Mouse (Mus musculus): ENCODE results near the gene Atp6v0a4. TPM values are rescaled to one million over a fixed set of nuclear protein-coding genes. Genes with fewer than 3 reads are reported as not detected.

The Atp6v0a4 gene
- polyA plus RNA-seq, 1 experiment from 2014 or later, result 7.3 TPM

- no peak overlapping the region for H3K4me3 ChIP-seq (replicated peaks)
- no peaks in the 10 kb centered on the region for H3K9me3 ChIP-seq
- 52% methylated on average over 6 of the region's 6 CpGs for WGBS
- no peaks in the 10 kb centered on the region for H3K36me3 ChIP-seq
- no peaks in the 10 kb centered on the region for H3K4me1 ChIP-seq
- H3K27ac ChIP-seq, result no peak overlapping the region
- H3K4me2 ChIP-seq, result no peak overlapping the region
- no peak for ATAC-seq (ENCODE audit: insufficient read depth, low FRiP score, low read depth)
- H3K27me3 ChIP-seq (replicated peaks), result no peaks in the 10 kb centered on the region
- H3K9ac ChIP-seq, result no peak overlapping the region
These were observed 20.6 kb downstream of the Atp6v0a4 start for GRCm38 (mm10) chr6:38103775-38104174.

- Histone ChIP-seq H3K27ac (no peak overlapping the region), H3K4me2 (no peak overlapping the region), H3K27me3 (replicated peaks) (no peaks in the 10 kb centered on the region), H3K9ac (no peak overlapping the region), H3K36me3 (no peaks in the 10 kb centered on the region), H3K4me3 (replicated peaks) (no peak overlapping the region), H3K4me1 (no peaks in the 10 kb centered on the region), H3K9me3 (no peaks in the 10 kb centered on the region)
- 80% methylated on average over 7 of the region's 7 CpGs for WGBS
- no peak for ATAC-seq (ENCODE audit: insufficient read depth, low FRiP score, low read depth)
These were observed 22.1 kb downstream of the Atp6v0a4 start for GRCm38 (mm10) chr6:38102216-38102795.

- Histone ChIP-seq H3K9ac (no peak overlapping the region), H3K9me3 (no peaks in the 10 kb centered on the region), H3K36me3 (no peaks in the 10 kb centered on the region; the same call in 1 of the 2 replicates), H3K27me3 (replicated peaks) (no peaks in the 10 kb centered on the region), H3K4me2 (0 out of 2 replicates have a peak overlapping the region, but pooled peaks have one; percentile 5), H3K4me3 (replicated peaks) (no peak overlapping the region; the same call in 1 of the 2 replicates), H3K4me1 (no peaks in the 10 kb centered on the region), H3K27ac (peak overlapping the region; percentile 86)
- 45% methylated on average over 5 of the region's 5 CpGs for WGBS
- peak; percentile 95 for ATAC-seq (ENCODE audit: insufficient read depth, low FRiP score, low read depth)
These were observed 27.4 kb downstream of the Atp6v0a4 start for GRCm38 (mm10) chr6:38096961-38097370.

- Histone ChIP-seq H3K4me2 (no peak overlapping the region), H3K36me3 (no peaks in the 10 kb centered on the region; the same call in 1 of the 2 replicates), H3K9ac (no peak overlapping the region), H3K4me3 (replicated peaks) (no peak overlapping the region), H3K4me1 (no peaks in the 10 kb centered on the region), H3K27ac (no peak overlapping the region), H3K9me3 (no peaks in the 10 kb centered on the region), H3K27me3 (replicated peaks) (no peaks in the 10 kb centered on the region)
- no peak for ATAC-seq (ENCODE audit: insufficient read depth, low FRiP score, low read depth)
- 81% methylated on average over 10 of the region's 10 CpGs for WGBS
These were observed 29.7 kb downstream of the Atp6v0a4 start for GRCm38 (mm10) chr6:38094701-38095100.

GRCm38 (mm10) chr6:38092539-38092938 lies 31.8 kb downstream of the Atp6v0a4 start:
- ATAC-seq (ENCODE audit: insufficient read depth, low FRiP score, low read depth), result no peak
- H3K4me1 ChIP-seq, result no peaks in the 10 kb centered on the region
- no peak overlapping the region for H3K4me2 ChIP-seq
- H3K9ac ChIP-seq, result no peak overlapping the region
- H3K27me3 ChIP-seq (replicated peaks), result no peaks in the 10 kb centered on the region
- 88% methylated on average over 8 of the region's 8 CpGs for WGBS
- no peaks in the 10 kb centered on the region; the same call in 1 of the 2 replicates for H3K36me3 ChIP-seq
- H3K4me3 ChIP-seq (replicated peaks), result no peak overlapping the region
- H3K27ac ChIP-seq, result no peak overlapping the region
- no peaks in the 10 kb centered on the region for H3K9me3 ChIP-seq

- H3K27me3 ChIP-seq (replicated peaks), result no peaks in the 10 kb centered on the region
- H3K36me3 ChIP-seq, result no peaks in the 10 kb centered on the region; the same call in 1 of the 2 replicates
- no peak overlapping the region for H3K27ac ChIP-seq
- H3K4me1 ChIP-seq, result no peaks in the 10 kb centered on the region
- no peaks in the 10 kb centered on the region for H3K9me3 ChIP-seq
- H3K4me3 ChIP-seq (replicated peaks), result no peak overlapping the region
- peak; percentile 31; the same call in 1 of the 2 replicates for ATAC-seq (ENCODE audit: insufficient read depth, low FRiP score, low read depth)
- H3K4me2 ChIP-seq, result no peak overlapping the region
- 68% methylated on average over 9 of the region's 9 CpGs for WGBS
- H3K9ac ChIP-seq, result no peak overlapping the region
These were observed 37.0 kb downstream of the Atp6v0a4 start for GRCm38 (mm10) chr6:38087242-38088026.

- ATAC-seq (ENCODE audit: insufficient read depth, low FRiP score, low read depth), result no peak
- Histone ChIP-seq H3K4me3 (replicated peaks) (no peak overlapping the region), H3K27ac (no peak overlapping the region), H3K9me3 (no peaks in the 10 kb centered on the region), H3K4me2 (no peak overlapping the region), H3K27me3 (replicated peaks) (no peaks in the 10 kb centered on the region), H3K4me1 (peaks cover 8% of the 10 kb centered on the region; the same call in 1 of the 2 replicates), H3K36me3 (no peaks in the 10 kb centered on the region), H3K9ac (no peak overlapping the region)
- WGBS, result 33% methylated on average over 4 of the region's 4 CpGs
These were observed 41.2 kb downstream of the Atp6v0a4 start for GRCm38 (mm10) chr6:38083204-38083603.

GRCm38 (mm10) chr6:38081727-38082341 lies 42.6 kb downstream of the Atp6v0a4 start:
- no peak for ATAC-seq (ENCODE audit: insufficient read depth, low FRiP score, low read depth)
- H3K4me3 ChIP-seq (replicated peaks), result no peak overlapping the region
- H3K27me3 ChIP-seq (replicated peaks), result no peaks in the 10 kb centered on the region
- peaks cover 8% of the 10 kb centered on the region; the same call in 1 of the 2 replicates for H3K4me1 ChIP-seq
- WGBS, result 43% methylated on average over 11 of the region's 11 CpGs
- no peak overlapping the region for H3K9ac ChIP-seq
- H3K27ac ChIP-seq, result 0 out of 2 replicates have a peak overlapping the region, but pooled peaks have one; percentile 21
- H3K36me3 ChIP-seq, result no peaks in the 10 kb centered on the region
- H3K4me2 ChIP-seq, result no peak overlapping the region
- H3K9me3 ChIP-seq, result no peaks in the 10 kb centered on the region

- Histone ChIP-seq H3K9ac (no peak overlapping the region), H3K4me3 (replicated peaks) (no peak overlapping the region), H3K27me3 (replicated peaks) (no peaks in the 10 kb centered on the region), H3K36me3 (no peaks in the 10 kb centered on the region), H3K4me1 (peaks cover 8% of the 10 kb centered on the region; the same call in 1 of the 2 replicates), H3K4me2 (no peak overlapping the region), H3K9me3 (no peaks in the 10 kb centered on the region), H3K27ac (no peak overlapping the region)
- 54% methylated on average over 4 of the region's 4 CpGs for WGBS
- ATAC-seq (ENCODE audit: insufficient read depth, low FRiP score, low read depth), result no peak
These were observed 44.0 kb downstream of the Atp6v0a4 start for GRCm38 (mm10) chr6:38080364-38080763.

- ATAC-seq (ENCODE audit: insufficient read depth, low FRiP score, low read depth), result no peak
- Histone ChIP-seq H3K9ac (no peak overlapping the region), H3K27me3 (replicated peaks) (no peaks in the 10 kb centered on the region), H3K9me3 (no peaks in the 10 kb centered on the region), H3K4me3 (replicated peaks) (no peak overlapping the region), H3K4me2 (no peak overlapping the region), H3K27ac (no peak overlapping the region), H3K36me3 (no peaks in the 10 kb centered on the region), H3K4me1 (no peaks in the 10 kb centered on the region)
- 87% methylated on average over 3 of the region's 3 CpGs for WGBS
These were observed 50.8 kb downstream of the Atp6v0a4 start for GRCm38 (mm10) chr6:38073592-38073991.

- WGBS, result 62% methylated on average over 5 of the region's 5 CpGs
- Histone ChIP-seq H3K4me1 (no peaks in the 10 kb centered on the region), H3K9ac (no peak overlapping the region), H3K36me3 (no peaks in the 10 kb centered on the region), H3K9me3 (no peaks in the 10 kb centered on the region), H3K27ac (no peak overlapping the region), H3K4me3 (replicated peaks) (no peak overlapping the region), H3K4me2 (no peak overlapping the region), H3K27me3 (replicated peaks) (no peaks in the 10 kb centered on the region)
- ATAC-seq (ENCODE audit: insufficient read depth, low FRiP score, low read depth), result no peak
These were observed 52.1 kb downstream of the Atp6v0a4 start for GRCm38 (mm10) chr6:38072137-38072796.

Measured in stomach, embryonic 15.5 days (tissue).